Mouse (Mus musculus) heart, adult 11 months (tissue): Measurements from ENCODE around the gene Ppm1l.

Experiments used
- DNase-seq: peaks from one replicate; pipeline ENCODE4 v3.0.0; 2022

The Ppm1l gene

GRCm38 (mm10) chr3:69446989-69447388, 130.3 kb downstream of the Ppm1l start:
- peak; percentile 89 for DNase-seq

DNA sequence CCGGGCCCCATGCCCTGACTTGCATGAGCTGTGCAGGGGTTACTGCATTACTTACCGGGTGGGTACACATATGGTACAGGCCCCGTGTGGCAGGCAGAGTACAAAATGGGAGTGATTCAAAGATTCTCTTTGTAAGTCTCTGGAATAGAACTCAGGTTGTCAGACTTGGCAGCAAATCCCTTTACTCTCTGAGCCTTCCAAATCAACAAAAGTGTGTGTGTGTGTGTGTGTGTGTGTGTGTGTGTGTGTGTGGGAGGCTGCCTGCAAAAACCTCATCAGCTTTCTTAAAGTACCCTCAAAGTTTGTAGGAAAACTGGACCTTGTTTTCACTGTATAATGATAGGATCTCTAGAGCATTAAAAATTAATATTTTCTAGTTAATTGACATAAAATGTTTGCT, 132.4 kb downstream of the Ppm1l start:
- no peak for DNase-seq

DNA sequence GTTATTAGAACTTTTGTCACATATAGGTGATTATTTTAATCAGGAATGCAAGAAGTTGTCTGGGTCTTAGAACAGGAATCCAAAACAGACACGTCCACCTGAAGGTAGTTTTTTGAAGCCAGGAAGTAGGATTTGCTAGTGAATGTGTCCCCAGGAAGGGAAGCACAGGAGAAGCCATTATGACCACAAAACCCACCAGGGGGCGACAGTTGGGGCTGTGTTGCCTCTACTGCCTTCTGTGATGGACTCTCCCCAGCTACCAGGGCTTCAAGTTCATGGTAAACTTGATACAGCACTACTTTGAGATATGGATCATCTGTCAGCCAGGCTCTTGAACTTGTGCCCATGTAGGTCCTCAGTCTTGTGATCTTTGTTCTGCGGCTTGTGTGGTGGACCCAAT, 137.7 kb downstream of the Ppm1l start:
- DNase-seq = no peak

GRCm38 (mm10) chr3:69456071-69456470, 139.4 kb downstream of the Ppm1l start:
- peak; percentile 50 for DNase-seq

- DNase-seq = peak; percentile 58
These were observed 142.1 kb downstream of the Ppm1l start for GRCm38 (mm10) chr3:69458756-69459155.

- peak; percentile 35 for DNase-seq
These were observed 145.3 kb downstream of the Ppm1l start for GRCm38 (mm10) chr3:69461956-69462355.

DNA sequence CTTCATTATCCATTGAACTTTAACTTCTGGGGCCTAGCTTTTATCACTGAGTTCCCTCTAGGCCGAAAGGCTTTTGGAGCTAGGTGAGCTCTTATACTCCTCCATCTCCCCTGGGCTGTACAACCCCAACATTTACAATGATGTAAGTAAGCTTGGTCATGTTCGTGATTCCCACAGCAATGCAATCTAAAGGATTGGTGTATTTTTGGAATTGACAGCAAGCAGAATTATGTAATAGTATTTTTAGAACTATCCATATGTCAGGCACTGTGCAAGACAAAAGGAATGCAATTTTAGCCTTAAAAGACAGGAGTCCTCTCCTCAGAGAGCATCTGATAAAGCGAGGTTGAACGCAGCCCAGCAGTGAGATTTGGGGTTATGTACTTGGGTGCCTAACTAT, 149.1 kb downstream of the Ppm1l start:
- DNase-seq = peak; percentile 8

DNA sequence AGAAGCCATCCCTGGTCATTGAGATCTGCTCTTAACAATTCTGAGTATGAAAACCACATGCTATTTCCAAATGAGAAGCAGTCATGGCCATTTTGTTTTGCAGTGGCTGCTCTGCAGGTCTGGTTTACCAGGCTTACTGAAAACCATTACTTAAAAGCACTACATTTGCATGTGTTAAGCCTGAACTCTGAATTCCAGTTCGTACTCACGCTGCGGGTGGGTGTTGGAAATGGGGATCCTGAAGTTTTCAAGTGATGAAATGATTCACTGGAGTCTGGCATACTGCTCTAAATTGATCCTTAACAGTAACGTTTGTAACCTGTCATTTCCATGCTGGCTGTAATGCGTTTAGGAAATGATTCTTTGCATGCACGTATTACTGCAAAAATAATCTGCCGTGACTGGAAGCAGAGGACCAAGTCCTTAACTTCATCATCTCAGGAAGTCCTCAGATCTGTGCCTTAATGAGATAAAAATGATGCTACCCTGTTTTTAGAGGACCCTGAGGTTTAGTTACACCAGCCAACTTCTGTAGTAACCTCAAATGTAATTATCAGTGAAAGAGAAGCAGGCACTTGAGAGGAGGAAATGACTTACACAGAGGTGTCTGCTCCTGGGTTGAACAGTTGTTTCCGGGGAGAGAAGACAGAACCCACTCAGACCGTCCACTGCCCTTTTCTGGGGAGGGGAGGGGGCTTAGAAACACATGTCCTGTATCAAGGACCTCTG, 151.8 kb downstream of the Ppm1l start:
- DNase-seq = peak; percentile 64

- DNase-seq = peak; percentile 67
These were observed 152.9 kb downstream of the Ppm1l start for GRCm38 (mm10) chr3:69469463-69470141.

- peak; percentile 72 for DNase-seq
These were observed 153.6 kb downstream of the Ppm1l start for GRCm38 (mm10) chr3:69470142-69470796.

- DNase-seq = peak; percentile 54
These were observed 159.3 kb downstream of the Ppm1l start for GRCm38 (mm10) chr3:69475850-69476450.

GRCm38 (mm10) chr3:69479937-69480336, 163.3 kb downstream of the Ppm1l start:
- peak; percentile 92 for DNase-seq

DNA sequence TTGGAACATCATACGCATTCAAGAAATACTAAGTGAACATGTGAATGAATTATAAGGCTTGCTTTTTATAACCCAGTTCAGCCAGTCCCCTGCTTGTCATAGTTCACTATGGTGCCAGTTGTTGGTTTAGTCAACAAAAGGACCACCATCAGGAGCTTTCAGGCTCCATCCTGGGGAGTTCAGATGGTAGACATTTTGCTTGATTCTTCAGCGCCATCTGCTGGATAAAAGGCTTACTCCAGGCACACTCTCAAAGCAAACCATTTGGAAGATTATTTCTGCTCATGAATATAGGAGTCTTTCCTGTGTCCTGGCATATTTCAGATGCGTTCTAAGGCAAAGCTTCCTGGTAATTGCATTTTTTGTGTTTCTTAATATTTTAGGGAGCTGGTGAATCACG, 165.2 kb downstream of the Ppm1l start:
- peak; percentile 86 for DNase-seq

DNA sequence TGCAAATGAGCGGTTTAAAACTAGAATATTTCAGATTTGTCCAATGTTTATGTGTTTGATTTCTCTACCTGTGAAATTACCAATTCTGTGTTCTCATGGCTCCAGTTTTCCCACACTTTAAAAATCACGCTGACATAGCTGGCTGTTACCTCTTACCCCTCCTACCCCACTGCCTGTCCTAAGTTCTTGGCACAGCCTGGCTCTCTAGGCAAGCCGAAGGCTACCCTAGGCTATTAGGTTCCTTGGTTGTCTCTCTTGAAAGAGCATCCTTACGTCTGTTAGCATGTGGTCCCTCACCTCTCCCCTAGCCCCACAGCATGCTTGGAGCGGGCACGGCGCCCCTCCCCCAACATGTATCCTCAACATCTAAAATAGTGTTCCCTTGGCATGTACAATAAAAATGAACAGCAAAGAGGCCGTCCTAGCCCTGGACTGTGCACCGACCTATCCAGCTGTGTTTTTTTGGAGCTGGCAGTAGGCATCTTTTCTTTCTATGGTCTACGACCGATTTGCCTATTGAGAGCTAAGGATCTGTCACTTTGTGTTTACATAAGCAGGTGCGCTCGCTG, 167.4 kb downstream of the Ppm1l start:
- DNase-seq = peak; percentile 81

GRCm38 (mm10) chr3:69484582-69484981, 167.9 kb downstream of the Ppm1l start:
- DNase-seq = peak; percentile 39

- no peak for DNase-seq
These were observed 168.7 kb downstream of the Ppm1l start for GRCm38 (mm10) chr3:69485347-69485746.

- peak; percentile 74 for DNase-seq
These were observed 169.1 kb downstream of the Ppm1l start for GRCm38 (mm10) chr3:69485756-69486155.

DNA sequence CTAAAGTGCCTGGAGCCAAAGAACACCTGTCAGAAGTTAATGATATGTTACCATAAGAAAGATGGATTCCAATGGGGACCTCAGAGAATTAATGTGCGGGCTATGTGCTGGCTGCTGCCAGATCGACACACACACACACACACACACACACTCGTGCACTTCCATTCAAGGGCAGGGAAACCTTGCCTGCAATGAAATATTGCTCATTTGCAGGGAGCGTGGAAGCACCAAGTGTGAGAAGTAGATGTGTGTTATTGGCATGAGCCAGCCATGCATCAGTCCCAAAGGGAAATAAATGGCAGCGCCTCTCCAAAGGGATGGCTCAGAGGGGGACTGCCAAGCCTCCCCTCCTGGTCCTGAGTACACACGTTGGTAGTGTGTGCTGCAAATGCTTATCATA, 170.8 kb downstream of the Ppm1l start:
- peak; percentile 78 for DNase-seq

GRCm38 (mm10) chr3:69489669-69490068, 173.0 kb downstream of the Ppm1l start:
- no peak for DNase-seq

GRCm38 (mm10) chr3:69490981-69491681, 174.5 kb downstream of the Ppm1l start:
- DNase-seq = peak; percentile 91

GRCm38 (mm10) chr3:69494233-69495010, 177.8 kb downstream of the Ppm1l start:
- no peak for DNase-seq

DNA sequence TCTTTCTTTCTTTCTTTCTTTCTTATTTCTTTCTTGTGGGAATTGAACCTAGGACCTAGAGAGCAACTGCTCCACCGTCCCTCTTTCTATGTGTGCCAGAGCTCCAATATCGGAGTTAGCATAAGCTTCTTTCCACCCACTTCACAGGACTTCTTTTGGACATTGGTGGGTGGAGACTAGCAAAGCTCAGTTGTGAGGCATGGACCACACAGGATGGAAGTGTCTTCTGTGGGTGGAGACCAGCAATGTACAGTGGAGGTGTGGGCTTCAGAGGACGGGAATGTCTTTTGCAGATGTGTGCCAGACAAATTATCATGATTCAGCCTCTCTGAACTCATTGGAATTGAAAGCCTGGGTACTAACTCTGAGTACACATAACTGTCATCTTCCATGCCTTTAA, 180.5 kb downstream of the Ppm1l start:
- DNase-seq = no peak
